Mouse (Mus musculus): Measurements from ENCODE around the gene Zfp84. TPM values are rescaled to one million over a fixed set of nuclear protein-coding genes. Genes with fewer than 3 reads are reported as not detected.

Gene Zfp84
- polyA plus RNA-seq, 1 experiment from 2014 or later, result 4.8 TPM

- H3K9me3 ChIP-seq (ENCODE audit: control insufficient read depth, low read length), result no peaks in the 10 kb centered on the region
- no peak overlapping the region for H3K27ac ChIP-seq (replicated peaks)
- no peak overlapping the region for H3K9ac ChIP-seq (ENCODE audit: low read length)
- H3K36me3 ChIP-seq (ENCODE audit: control insufficient read depth, insufficient read depth, low read length), result peaks cover 41% of the 10 kb centered on the region
- no peak for TF ChIP-seq CTCF (IDR thresholded peaks at IDR 0.05; ENCODE audit: low read depth)
- no peak for TF ChIP-seq EP300 (optimal IDR thresholded peaks at IDR 0.05)
- no peak overlapping the region for H3K4me2 ChIP-seq (replicated peaks; ENCODE audit: low read depth)
- no peak overlapping the region for H3K4me3 ChIP-seq (ENCODE audit: low read depth, low read length)
- no peaks in the 10 kb centered on the region for H3K27me3 ChIP-seq (ENCODE audit: control insufficient read depth, insufficient read depth, low read length)
- DNase-seq (ENCODE audit: low spot score) (no peak), ATAC-seq (ENCODE audit: low FRiP score, low TSS enrichment) (no peak)
- no peaks in the 10 kb centered on the region for H3K4me1 ChIP-seq (replicated peaks; ENCODE audit: control insufficient read depth, insufficient read depth)
- WGBS, result 93% methylated on average over 12 of the region's 12 CpGs
Measured at GRCm38 (mm10) chr7:29828001-29828400, 59.6 kb downstream of the Zfp84 start.

MicroRNAs encoded within 50 kb of the gene (microRNA counts, 519-probe panel; counts per million panel counts)
- not detected for microRNA mmu-miR-1964

Small RNA genes within 50 kb of the gene (microRNA-seq; reads per million reads assigned to microRNA genes)
- gene Mir1964, result 0.96 reads per million

Other genes starting within 250 kb of the Zfp84 start
- 9.7 TPM in 2 replicates for gene Sipa1l3, start 249.9 kb upstream of the Zfp84 start, polyA plus RNA-seq (2015; fragmentation: Nextera tagmentation; extraction: Ambion mirVana)
- gene Catsperg2, start 41.5 kb upstream of the Zfp84 start, polyA plus RNA-seq (2015; fragmentation: Nextera tagmentation; extraction: Ambion mirVana), result 0.11 TPM in 1 of 2 replicates, not detected in the other
- gene Zfp30, start 15.4 kb downstream of the Zfp84 start, polyA plus RNA-seq (2015; fragmentation: Nextera tagmentation; extraction: Ambion mirVana), result 2.3 and 2.6 TPM in 2 replicates
- 5.3 and 5.4 TPM in 2 replicates for gene Zfp790, start 47.6 kb downstream of the Zfp84 start, polyA plus RNA-seq (2015; fragmentation: Nextera tagmentation; extraction: Ambion mirVana)
- gene Zfp940, start 85.1 kb downstream of the Zfp84 start, polyA plus RNA-seq (2015; fragmentation: Nextera tagmentation; extraction: Ambion mirVana), result 1.1 and 1.2 TPM in 2 replicates
- 2.0 and 2.4 TPM in 2 replicates for gene Zfp420, start 91.4 kb downstream of the Zfp84 start, polyA plus RNA-seq (2015; fragmentation: Nextera tagmentation; extraction: Ambion mirVana)
- gene Zfp27, start 138.0 kb downstream of the Zfp84 start, polyA plus RNA-seq (2015; fragmentation: Nextera tagmentation; extraction: Ambion mirVana), result 2.9 and 3.4 TPM in 2 replicates
- gene Zfp383, start 139.7 kb downstream of the Zfp84 start, polyA plus RNA-seq (2015; fragmentation: Nextera tagmentation; extraction: Ambion mirVana), result 2.2 and 2.3 TPM in 2 replicates
- 2.8 and 3.1 TPM in 2 replicates for gene Zfp74, start 185.5 kb downstream of the Zfp84 start, polyA plus RNA-seq (2015; fragmentation: Nextera tagmentation; extraction: Ambion mirVana)
- 3.7 and 5.3 TPM in 2 replicates for gene Zfp568, start 215.4 kb downstream of the Zfp84 start, polyA plus RNA-seq (2015; fragmentation: Nextera tagmentation; extraction: Ambion mirVana)

Measured in stomach, postnatal 0 days (tissue).